Mouse (Mus musculus): Measurements from ENCODE around the gene St6galnac3.

St6galnac3 gene

DNA sequence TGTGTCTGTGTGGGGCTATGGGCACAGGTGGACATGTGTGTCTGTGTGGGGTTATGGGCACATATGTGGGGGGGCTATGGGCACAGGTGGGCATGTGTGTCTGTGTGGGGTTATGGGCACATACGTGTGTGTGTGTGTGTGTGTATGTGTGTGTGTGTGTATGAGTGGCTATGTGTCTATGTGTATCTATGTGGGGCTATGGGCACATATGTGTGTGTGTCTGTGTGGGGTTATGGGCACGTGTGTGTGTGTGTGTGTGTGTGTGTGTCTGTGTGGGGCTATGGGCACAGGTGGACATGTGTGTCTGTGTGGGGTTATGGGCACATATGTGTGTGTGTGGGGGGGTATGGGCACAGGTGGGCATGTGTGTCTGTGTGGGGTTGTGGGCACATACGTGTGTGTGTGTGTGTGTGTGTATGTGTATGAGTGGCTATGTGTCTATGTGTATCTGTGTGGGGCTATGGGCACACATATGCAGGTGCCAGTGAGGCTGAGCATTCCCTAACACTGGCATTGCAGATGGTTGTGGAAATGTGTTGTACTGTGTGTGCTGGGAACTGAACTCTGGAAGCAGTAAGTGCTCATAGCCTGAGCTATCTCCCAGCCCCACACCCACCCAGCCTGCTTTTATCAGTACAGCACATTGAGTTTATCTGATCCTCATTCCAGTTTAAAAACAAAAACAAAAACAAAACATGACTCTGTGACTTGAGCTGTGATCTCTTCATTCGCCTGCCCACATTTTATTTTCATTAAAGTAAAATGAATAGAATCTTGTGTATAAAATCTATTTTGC lies 8.6 kb upstream of the St6galnac3 start:
- DNase-seq (ENCODE audit: low read depth, low spot score) = no peak

DNA sequence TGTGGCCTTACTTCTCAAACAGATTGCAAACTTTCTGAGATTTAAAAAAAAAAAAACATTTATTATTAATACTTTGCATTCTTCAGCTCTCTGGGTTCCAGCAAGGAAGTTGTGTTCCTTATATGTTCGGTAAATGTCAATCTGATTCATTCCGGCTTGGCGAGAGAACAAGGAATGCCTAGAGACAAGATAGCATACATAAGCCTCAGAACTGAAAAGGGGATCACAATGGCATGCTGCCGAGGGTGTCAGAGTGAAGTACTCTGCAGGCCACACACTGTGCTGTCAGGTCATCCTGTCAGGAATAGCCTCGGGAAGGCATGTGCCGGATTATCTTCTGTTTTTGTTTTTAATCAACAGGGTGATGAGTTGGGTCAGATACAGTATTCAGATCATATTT lies 7.8 kb upstream of the St6galnac3 start:
- no peak for DNase-seq (ENCODE audit: low read depth, low spot score)

DNA sequence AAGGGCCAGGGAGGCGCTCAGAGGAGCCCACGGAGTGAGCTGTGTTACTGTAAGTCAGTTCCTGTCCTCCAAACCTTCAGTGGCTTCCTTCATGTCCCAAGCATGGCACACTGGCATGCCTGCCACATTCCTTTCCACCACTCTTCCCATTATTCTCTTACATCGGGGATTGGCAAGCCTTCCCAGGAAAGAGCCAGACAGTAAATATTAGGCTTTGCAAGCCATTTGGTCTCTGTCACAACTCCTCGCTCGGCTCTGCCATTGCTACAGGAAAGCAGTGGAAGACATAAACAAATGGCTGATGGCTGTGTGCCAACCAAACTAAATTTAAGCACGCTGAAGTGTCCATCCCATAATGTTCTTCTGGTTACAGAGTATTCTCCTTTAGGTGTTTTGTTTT lies 7.1 kb upstream of the St6galnac3 start:
- no peak for DNase-seq (ENCODE audit: low read depth, low spot score)

DNA sequence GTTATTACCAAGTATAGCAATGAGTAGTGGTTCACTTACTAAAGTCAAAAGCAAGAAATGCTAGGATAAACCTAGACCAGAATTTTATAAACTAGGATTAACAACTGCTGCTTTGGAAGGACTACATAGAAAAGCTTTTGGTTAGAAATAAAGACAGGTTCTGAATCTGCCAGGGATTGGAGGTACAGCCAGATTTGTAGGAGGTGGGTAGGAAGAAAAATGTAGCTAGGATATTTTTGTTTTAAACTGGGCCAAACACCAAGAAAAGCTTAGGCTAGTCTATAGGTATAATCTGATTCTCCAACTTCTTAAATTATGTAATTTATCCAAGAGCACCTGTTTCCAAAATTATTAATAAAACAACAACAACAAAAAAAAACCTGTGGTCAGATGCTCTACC lies 3.6 kb upstream of the St6galnac3 start:
- DNase-seq (ENCODE audit: low read depth, low spot score) = no peak

DNA sequence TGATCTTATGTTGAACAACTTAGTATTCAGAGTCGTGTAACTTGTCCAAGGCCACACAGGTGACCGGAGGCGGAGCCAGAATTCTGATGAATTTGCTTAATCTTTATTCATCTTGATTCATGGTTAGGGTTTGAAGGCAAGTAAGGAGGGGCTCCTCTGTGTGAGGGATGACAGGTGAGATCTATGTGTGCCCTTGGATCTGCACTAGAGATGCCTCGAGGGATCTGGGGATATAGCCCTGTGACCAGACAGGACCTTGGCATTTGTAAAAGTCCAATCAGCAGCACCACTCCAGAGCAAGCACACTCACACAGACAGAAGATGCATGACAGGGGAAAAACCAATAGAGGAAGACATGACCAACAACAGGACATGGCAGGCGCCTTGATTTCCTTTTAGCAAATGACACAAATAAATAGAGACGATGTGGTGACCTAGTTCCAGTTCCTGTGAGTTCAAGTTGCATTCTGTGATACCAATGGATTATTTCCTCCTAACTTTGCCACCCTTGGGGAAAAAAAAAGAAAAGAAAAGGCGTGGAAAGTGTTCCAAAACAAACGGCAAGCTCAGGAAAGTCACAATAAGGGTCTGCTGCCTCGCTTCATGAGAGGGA lies 1.4 kb downstream of the St6galnac3 start:
- DNase-seq (ENCODE audit: low read depth, low spot score) = no peak

DNA sequence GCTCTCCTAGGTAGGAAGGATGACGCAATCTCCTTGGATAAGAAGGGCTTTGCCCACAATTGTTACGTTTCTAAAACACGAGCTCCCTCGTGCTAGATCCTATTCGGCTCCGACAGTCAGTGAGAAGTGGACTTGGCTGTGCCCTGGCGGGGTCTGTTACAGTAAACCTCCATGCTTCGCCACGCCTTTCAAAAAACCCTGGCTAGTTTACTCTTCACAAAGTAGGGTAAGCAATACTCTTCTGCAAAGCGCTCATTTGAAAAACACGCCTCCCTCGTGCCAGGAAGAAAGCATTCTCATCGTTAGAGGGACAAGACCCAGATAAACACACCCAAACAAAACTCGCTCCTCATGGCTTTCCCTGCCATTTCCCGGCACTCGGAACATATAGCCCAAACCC lies 3.4 kb downstream of the St6galnac3 start:
- DNase-seq (ENCODE audit: low read depth, low spot score) = no peak

DNA sequence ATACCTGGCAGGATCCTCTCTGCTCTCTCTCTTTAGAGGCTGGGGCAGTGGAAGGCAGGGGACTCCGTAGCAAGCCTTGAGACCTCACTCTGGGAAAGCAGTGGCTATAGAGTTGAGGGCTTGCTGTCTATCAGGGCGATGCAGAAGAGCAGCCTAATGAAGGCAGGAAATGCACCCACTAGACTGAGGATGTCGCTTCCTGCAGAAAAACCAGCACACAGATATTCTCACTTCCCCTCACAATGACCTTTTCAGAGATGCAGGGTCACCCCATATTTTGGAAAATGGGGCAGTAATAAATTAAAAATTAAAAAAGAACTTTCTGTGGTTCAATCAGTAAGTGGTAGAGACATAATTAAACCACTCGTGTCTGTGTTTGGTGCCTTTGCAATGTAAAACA lies 4.1 kb downstream of the St6galnac3 start:
- no peak for DNase-seq (ENCODE audit: low read depth, low spot score)

DNA sequence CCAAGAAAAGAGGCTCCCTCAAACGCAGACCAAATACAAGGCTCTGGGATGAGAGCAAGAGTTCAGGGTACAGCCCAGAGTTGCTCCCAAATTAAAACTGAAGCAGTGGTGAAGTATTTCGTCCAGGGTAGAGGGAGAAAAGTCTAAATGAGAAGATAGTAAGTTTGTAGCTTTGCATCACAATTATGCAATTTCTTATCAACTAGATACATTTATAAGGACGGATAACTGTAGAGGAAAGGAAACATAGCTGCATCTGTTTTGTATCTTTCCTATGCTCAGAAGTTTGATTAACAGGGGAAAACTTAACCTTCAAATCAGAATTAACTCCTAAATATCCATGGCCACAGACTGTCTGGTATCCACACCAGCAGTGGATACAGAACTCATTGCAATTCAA lies 4.7 kb downstream of the St6galnac3 start:
- DNase-seq (ENCODE audit: low read depth, low spot score) = no peak

DNA sequence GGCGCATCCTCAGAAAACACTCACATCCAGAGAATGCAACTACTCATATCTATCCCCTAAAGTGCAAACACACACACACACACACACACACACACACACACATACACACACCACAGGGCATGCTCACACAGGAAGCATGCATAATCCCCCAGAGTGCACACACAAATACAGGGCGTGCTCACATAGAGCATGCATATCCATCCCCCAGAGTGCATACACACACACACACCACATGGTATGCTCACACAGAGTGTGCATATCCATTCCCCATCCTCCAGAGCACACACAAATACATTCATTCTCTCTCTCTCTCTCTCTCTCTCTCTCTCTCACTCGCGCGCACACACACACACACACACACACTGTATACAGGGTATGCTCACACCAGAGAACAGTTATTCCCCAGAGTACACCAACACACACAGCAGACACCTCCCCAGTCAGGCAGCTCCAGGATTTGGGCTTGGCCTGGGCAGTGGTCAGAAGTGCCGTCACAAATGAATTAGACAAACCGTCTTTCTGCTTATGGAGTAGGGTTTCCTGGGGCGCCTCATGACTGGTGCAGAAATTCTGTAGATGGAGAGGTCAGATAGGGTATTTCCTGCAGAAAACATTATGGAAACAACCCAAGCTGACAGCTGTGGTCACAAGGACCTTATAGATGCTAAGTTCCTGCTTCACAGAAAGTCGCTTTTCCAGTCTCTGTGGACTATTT lies 5.6 kb downstream of the St6galnac3 start:
- no peak for DNase-seq (ENCODE audit: low read depth, low spot score)

DNA sequence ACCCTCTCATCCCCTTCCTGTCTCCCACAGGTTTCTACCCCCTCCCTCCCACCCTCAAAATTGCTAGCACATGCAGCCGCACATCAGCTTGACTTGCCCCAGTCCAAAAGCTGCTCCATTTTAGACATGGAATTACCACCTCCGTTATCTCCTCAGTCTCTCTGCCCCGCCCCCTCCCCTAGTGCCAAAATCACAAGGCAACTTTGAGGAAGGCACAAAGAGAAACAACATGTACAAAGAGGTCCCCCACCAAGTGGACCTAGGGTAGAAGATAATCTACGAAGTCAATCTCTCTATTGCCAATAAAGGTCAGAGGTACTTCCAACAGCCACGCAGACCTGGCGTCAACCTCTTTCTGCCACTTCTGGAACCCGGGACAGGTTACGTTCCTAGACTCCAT lies 6.2 kb downstream of the St6galnac3 start:
- no peak for DNase-seq (ENCODE audit: low read depth, low spot score)

DNA sequence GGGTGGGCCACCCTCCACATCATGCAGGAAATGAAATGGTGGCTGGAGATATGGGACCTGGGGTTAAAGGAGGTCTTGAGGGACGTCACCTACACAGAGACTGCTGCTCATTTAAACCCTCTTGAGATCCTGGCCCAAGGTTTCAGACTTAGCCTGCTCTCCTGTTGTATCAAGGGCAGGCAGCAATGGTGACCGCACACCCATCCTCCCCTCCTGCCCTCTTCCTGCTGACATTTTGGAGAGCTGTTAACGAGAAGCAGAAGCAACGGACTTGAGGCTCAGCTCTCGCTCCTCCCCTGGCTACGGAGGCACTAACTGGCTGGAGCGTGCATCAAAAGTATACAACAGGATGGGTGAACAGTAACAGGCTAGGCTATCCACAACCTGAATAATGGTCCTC lies 7.2 kb downstream of the St6galnac3 start:
- no peak for DNase-seq (ENCODE audit: low read depth, low spot score)

DNA sequence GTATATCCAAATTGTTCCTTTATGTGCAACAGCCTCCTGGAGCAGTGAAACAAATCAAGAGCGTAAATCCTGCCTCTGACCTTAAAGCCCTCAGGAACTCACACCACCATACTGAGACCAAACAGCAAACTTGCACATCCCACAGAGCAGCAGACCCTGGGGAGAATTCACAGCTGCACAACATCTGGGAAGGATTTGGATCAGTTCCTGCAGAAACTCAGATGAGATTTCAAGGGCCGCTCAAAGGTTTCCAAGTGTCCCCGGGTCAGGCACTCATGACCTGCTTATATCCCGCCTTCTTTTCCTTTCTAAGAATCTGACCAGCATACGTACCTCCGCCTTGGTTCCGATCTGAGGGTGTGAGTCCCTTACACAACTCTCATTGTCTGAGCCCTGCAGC lies 9.3 kb downstream of the St6galnac3 start:
- no peak for DNase-seq (ENCODE audit: low read depth, low spot score)

DNA sequence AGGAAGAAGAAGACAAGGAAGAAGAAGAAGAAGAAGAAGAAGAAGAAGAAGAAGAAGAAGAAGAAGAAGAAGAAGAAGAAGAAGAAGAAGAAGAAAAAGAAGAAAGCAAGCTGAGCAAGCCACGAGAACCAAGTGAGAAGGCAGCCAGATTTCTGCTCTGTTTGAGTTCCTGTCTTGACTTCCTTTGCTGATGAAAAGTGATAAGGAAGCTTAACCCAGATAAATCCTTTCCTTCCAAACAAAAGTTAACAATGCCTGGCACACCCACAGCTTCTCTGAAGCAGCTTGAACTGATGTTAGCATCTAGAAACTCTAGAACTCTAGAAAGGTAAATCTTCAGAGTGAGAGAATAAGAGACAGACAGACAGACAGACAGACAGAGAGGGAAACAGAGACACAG lies 14.4 kb downstream of the St6galnac3 start:
- DNase-seq (ENCODE audit: low read depth, low spot score) = no peak

DNA sequence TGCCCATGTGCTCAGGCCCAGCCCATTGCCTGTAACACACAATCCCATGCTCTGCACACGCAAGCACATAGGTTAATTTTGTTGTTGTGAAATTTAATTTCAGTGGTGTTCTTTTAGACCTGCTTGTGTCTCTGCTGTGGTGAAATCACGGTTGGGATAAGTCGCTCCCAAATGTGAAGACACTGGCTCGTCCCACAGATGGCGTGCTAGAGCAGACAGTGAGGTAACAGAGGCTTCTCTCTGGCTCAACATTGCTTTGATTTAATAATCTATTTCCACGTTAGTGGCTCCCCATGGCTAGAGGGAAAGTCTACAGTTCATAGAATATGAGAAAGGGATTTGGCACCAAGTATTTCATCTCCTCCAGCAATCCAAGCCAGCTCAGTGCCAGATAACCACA lies 17.3 kb downstream of the St6galnac3 start:
- DNase-seq (ENCODE audit: low read depth, low spot score) = no peak

DNA sequence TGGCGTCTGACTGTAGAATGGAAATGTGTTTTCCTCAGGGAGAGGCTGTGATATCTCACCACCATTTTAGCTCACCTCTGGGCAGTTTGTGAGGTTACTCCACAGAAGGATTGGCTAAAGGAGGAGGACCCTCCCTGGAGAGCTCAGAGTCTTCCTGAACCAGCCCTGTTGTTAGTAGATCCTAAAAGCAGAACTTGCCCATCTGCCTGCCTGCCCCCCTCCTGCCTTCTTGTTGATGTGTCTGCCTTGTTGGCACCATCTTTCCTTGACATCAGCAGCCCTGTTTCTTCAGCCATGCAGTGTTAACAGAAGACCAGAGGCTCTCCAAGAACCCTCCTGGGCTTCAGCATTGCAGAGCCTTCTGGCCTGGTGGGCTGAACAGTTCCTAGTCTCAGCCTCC lies 18.1 kb downstream of the St6galnac3 start:
- no peak for DNase-seq (ENCODE audit: low read depth, low spot score)

DNA sequence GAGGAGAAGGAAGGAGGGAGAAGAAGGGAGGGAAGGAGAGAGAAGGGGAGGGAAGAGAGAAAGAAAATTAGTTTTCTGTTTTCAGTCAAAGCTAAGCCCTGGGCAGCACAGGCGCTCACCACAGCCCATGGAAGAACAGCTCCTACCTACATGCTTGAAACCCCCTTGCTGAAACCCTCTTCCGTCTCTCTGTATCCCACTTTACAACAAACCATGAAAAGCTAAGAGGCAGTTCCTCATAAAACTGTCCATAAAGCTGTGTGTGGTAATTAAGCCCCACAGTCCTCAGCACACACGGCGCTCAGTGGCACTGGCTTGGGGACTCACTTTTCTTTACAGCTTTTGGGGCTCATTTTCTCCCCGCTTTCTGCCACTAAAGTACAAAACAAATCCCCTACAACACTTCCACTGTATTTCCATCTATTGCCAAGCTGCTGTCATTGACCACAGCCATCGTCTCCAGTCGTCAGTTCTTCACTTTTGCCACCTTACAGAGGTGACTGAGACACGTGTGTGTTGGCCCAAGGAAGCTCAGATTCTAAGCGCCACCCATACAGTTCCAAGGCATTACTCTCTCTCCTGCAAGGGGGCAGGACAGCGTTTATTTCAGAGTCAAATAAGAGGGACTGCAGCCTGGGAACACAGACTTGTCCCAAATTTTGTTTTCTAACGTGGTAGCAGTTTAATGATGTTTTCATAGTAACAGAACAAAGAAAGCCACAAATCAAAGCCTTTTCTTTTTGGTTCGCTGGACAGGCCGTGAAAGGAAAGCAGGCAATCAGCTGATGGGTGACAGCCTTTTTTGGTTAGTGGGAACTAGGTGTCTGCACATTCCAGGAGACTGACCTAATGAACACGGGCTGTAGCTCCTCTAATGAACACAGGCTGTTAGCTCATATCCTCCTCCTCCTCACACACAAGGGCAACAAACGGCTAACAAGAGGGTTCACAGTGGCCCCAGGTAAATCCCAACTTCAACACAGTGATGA lies 22.9 kb downstream of the St6galnac3 start:
- DNase-seq (ENCODE audit: low read depth, low spot score) = no peak

DNA sequence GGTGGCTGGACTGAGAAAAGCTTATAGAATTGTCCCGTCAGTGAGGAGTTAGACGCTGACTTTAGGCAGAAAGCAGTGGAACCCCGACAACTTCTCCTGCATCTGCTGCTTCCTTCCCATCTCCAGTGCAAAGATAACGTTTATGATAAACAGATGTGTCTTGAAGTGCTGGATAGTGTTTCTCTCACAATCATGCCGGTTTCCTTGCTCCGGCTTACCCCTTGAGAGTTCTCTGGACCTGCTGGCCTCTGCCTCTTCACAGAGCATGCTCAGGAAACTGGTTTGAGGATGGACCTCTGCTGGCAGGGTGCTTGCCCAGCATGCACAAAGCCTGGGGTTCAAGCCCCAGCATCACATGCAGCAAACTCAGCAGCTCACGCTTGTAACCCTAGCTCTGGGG lies 23.8 kb downstream of the St6galnac3 start:
- DNase-seq (ENCODE audit: low read depth, low spot score) = no peak

DNA sequence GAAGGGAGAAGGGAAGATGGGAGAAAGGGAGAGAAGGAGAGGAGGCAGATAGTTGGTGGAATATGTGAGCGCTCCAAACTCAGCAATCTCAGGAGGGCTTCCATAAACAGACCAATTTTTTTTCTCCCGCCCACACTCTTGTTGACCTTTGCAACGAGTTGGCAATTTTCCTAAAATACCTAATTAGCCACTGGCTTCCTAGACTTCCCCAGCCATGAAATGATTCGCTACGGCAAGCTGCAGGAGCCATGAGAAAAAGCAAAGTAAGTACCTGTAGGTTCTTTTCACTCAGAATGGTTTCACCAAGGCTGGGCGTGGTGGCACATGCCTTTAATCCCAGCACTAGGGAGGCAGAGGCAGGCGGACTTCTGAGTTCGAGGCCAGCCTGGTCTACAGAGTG lies 25.9 kb downstream of the St6galnac3 start:
- DNase-seq (ENCODE audit: low read depth, low spot score) = no peak

DNA sequence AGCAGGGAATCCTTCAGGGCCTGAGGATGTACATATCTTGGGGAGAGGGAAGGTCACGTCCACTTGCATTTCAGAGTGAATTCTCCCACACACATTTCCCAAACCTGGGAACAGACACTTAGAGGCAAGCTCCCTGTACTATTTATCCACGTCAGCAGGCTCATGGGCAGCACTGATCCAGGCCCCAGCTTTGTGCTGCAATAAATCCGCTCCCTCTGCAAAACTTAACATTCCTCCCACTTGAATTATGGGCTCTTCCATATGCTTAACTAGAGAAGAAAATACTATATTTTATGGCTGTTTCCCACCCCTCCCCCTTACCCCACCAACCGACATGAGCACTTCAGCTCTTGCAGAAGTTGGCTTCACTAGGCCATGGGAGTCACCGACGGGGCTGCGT lies 32.0 kb downstream of the St6galnac3 start:
- no peak for DNase-seq (ENCODE audit: low read depth, low spot score)

DNA sequence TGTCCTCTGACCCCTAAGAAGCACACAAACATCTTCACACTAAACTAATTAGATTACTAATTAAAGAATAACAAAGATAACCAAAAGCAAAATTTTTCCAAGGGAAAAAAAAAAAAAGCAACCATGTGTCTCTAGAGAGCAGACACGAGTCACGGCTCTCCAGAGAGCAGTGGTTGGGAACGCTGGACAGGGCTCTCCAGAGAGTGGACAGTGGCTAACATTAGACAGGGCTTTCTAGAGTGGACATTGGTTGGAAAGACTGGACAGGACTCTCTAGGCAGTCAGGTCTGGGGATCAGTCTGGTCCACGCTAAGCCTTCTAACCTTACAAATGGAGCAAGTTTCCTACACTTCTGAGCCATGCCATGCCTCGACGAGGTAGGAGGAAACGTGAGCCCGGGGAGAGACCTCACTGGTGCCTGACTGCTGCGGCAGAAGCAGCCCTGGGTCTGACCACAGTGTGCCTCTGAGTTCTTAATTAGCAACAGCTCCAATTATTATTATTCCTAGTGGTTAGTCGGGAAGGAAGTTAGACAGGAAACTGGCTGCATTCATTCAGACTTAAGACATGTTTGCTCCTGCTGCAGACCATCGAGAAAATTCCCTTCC lies 32.7 kb downstream of the St6galnac3 start:
- DNase-seq (ENCODE audit: low read depth, low spot score) = no peak

DNA sequence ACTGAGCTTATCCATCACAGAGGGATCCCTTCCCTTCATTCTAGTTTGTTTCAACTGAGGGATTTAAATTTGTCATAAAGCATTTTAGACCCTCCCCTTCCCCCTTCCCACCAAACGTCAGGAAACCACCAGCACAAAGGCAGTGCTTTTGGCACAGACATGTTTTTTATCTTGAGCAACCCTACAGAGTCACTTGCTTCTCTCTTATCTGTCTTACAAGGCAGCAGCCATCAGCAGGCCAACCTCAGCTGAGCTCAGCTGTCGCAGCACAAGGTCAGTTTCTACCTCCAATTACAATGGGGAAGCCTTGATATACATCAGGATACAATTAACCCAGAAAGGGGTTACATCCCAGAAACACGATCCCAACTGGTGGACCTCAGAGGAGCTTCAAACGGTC lies 33.4 kb downstream of the St6galnac3 start:
- DNase-seq (ENCODE audit: low read depth, low spot score) = no peak

All from retina, adult 2 months (tissue).